Mouse (Mus musculus) olfactory bulb, adult 2 months (tissue): Measurements from ENCODE around the gene Mcub. TPM values are rescaled to one million over a fixed set of nuclear protein-coding genes. Genes with fewer than 3 reads are reported as not detected.

Experiments used
- H3K27ac ChIP-seq: fragments of 200-500 bp; 2 replicates; pipeline ENCODE4 v1.5.1; 2012; ENCODE audit warnings: low read depth, low read length; ENCODE audit not compliant: insufficient read depth
- H3K4me1 ChIP-seq: fragments of 200-500 bp; 2 replicates; pipeline ENCODE4 v1.6.1; 2012; ENCODE audit warnings: low read length; ENCODE audit not compliant: control insufficient read depth, insufficient read depth
- H3K4me3 ChIP-seq: fragments of 200-500 bp; 2 replicates; pipeline ENCODE4 v1.5.1; 2012; ENCODE audit warnings: mild to moderate bottlenecking, low read depth, low read length, moderate library complexity; ENCODE audit not compliant: insufficient read depth
- CTCF ChIP-seq: fragments of 200-500 bp; IDR thresholded peaks from 2 replicates; pipeline ENCODE4 v1.5.1; 2012; ENCODE audit warnings: low read depth, mild to moderate bottlenecking, low read length, moderate library complexity; ENCODE audit not compliant: insufficient read depth
- POLR2A ChIP-seq: fragments of 200-500 bp; IDR thresholded peaks from 2 replicates; pipeline ENCODE4 v1.6.1; 2012; ENCODE audit warnings: mild to moderate bottlenecking, low read depth, low read length, moderate library complexity; ENCODE audit not compliant: insufficient read depth
- WGBS: fragments of 180-500 bp; shearing (Covaris S2); methylation state at CpG from one replicate; pipeline ENCODE4 v1.1.7; 2018; 5-methylcytosine and 5-hydroxymethylcytosine counted together
- polyA plus RNA-seq: library from polyadenylated mRNA; stranded (reverse); fragments of >200 nt; gene quantifications from 2 replicates; pipeline ENCODE4 v1.2.4, GENCODE M21; 2012; ENCODE audit warnings: low replicate concordance; ENCODE audit not compliant: missing spikeins, insufficient read depth, insufficient read length

The Mcub gene
- polyA plus RNA-seq, 1 experiment: not detected

DNA sequence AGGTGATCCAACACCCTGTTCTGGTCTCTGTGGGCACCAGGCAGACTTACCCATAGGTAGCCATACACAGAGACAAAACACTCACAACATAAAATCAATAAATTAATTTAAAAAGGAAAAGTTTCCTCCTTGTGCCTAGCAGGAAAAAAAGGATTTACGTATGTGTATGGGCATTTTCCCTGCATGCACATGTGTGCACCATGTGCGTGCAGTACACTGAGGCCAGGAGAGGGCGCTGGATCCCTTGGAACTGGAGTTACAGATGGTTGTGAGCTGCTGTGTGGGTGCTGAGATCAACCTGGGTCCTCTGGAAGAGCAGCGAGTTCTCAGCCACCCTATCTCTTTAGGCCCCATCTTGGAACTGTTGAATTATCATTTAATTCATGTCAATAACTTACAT is 15.3 kb upstream of the Mcub start:
- no peak overlapping the region for H3K27ac ChIP-seq
- H3K4me3 ChIP-seq: no peak overlapping the region
- WGBS: 92% methylated on average over 4 of the region's 4 CpGs
- TF ChIP-seq POLR2A: no peak
- no peak for TF ChIP-seq CTCF
- peaks cover 10% of the 10 kb centered on the region for H3K4me1 ChIP-seq

DNA sequence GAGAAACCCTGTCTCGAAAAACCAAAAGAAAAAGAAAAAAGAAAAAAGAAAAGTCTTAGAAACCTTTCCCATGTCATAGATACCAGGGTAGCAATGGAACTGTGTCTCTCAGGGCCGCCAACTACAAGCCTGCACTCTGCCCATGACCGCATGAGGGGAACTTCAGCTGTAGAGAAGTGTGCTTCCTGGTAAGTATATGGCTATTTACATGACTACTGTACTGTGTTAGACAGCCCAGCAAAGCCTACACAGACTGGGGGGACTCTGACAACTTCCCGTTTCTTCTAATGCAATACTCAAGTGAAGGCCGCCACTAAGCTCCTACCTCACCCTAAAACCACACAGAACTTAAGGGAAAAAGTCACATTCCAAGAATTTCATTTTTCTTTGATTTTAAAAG is 14.8 kb upstream of the Mcub start:
- 95% methylated on average over 5 of the region's 5 CpGs for whole genome bisulfite sequencing
- TF ChIP-seq CTCF (no peak), POLR2A (no peak)
- Histone ChIP-seq H3K27ac (no peak overlapping the region), H3K4me3 (no peak overlapping the region), H3K4me1 (peaks cover 14% of the 10 kb centered on the region)

GRCm38 (mm10) chr3:129982271-129982670 is 12.3 kb upstream of the Mcub start:
- Histone ChIP-seq H3K4me1 (peaks cover 18% of the 10 kb centered on the region), H3K4me3 (no peak overlapping the region), H3K27ac (peak overlapping the region; percentile 55)
- WGBS: 30% methylated on average over 5 of the region's 5 CpGs
- TF ChIP-seq POLR2A (no peak), CTCF (no peak)

- Histone ChIP-seq H3K4me1 (peaks cover 18% of the 10 kb centered on the region), H3K27ac (peak overlapping the region; percentile 77), H3K4me3 (no peak overlapping the region)
- 61% methylated on average over 11 of the region's 11 CpGs for WGBS
- TF ChIP-seq POLR2A: no peak
- no peak for TF ChIP-seq CTCF
Measured at GRCm38 (mm10) chr3:129981756-129982155, 11.8 kb upstream of the Mcub start.

- no peak overlapping the region for H3K4me3 ChIP-seq
- no peak for TF ChIP-seq POLR2A
- TF ChIP-seq CTCF: no peak
- H3K4me1 ChIP-seq: peaks cover 20% of the 10 kb centered on the region
- peak overlapping the region; percentile 12; the same call in 1 of the 2 replicates for H3K27ac ChIP-seq
- WGBS: 41% methylated on average over 6 of the region's 6 CpGs
Measured at GRCm38 (mm10) chr3:129979510-129979909, 9.5 kb upstream of the Mcub start.

- no peak overlapping the region for H3K4me3 ChIP-seq
- 87% methylated on average over 9 of the region's 9 CpGs for WGBS
- TF ChIP-seq CTCF (no peak), POLR2A (no peak)
- no peak overlapping the region for H3K27ac ChIP-seq
- peaks cover 20% of the 10 kb centered on the region for H3K4me1 ChIP-seq
Measured at GRCm38 (mm10) chr3:129978716-129979115, 8.7 kb upstream of the Mcub start.

DNA sequence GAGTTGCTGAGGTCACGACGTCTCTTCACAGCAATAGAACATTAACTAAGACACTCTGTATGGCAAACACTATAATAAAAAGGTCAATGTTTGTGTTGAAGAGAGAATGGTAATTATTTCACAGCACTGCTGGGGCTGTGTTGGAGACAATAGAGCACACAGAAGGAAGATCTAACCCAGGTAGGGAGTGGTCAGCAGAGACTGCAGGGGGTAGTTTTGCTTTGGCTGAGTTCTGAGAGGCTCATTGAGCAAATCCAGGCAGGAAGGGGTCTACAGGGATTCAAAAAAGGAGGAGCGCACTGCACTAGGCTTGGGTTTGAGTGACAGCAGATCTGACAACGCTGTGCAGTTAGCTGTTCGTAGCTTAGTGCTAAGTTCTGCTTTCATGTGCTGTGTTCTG is 6.3 kb upstream of the Mcub start:
- WGBS: 58% methylated on average over 5 of the region's 5 CpGs
- no peak for TF ChIP-seq CTCF
- TF ChIP-seq POLR2A: no peak
- Histone ChIP-seq H3K27ac (no peak overlapping the region), H3K4me3 (no peak overlapping the region), H3K4me1 (peaks cover 10% of the 10 kb centered on the region; the same call in 1 of the 2 replicates)

- 10% methylated on average over 19 of the region's 19 CpGs for WGBS
Measured at GRCm38 (mm10) chr3:129970529-129971515, 816 bp upstream of the Mcub start.

GRCm38 (mm10) chr3:129969031-129969430 is 975 bp downstream of the Mcub start:
- 29% methylated on average over 10 of the region's 10 CpGs for WGBS
- peaks cover 18% of the 10 kb centered on the region for H3K4me1 ChIP-seq
- H3K27ac ChIP-seq: no peak overlapping the region
- TF ChIP-seq POLR2A (no peak), CTCF (no peak)
- H3K4me3 ChIP-seq: peak overlapping the region; percentile 61

More at GRCm38 (mm10) chr3:129970529-129971515, 816 bp upstream of the Mcub start:
- H3K27ac ChIP-seq: no peak overlapping the region
- TF ChIP-seq POLR2A: no peak
- no peak for TF ChIP-seq CTCF
- peak overlapping the region; percentile 61 for H3K4me3 ChIP-seq
- peaks cover 16% of the 10 kb centered on the region for H3K4me1 ChIP-seq

DNA sequence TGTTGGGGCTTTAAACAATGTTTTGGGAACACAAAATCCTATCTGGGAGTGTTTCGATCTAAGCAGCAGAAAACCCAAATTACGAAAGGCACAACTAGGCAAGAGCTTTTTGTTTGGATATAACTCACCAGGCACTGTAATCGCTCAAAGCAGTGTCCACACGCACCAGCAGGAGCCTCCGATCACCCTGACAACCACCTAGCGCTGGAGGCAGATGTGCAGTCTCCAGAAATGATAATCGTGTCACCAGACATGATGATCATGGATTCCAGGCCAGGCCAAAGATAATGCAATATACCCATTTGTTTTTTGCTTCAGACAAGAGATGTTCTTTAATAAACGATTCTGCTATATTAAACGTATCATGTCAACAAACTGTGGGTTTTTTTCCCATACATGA is 2.1 kb downstream of the Mcub start:
- TF ChIP-seq POLR2A: no peak
- no peak for TF ChIP-seq CTCF
- 76% methylated on average over 9 of the region's 9 CpGs for WGBS

More for the DNA sequence above, 2.1 kb downstream of the Mcub start:
- Histone ChIP-seq H3K27ac (no peak overlapping the region), H3K4me1 (peaks cover 18% of the 10 kb centered on the region), H3K4me3 (no peak overlapping the region)
